Mouse (Mus musculus) retina, adult 2 months (tissue): Measurements from ENCODE around the gene Defb11.
"Not testable (repeated sequence)": the region's sequence is repeated elsewhere in the genome, so short reads cannot be mapped to it uniquely, and the experiment has no call there.

Experiments used
- DNase-seq: peaks from one replicate; pipeline ENCODE4 v3.0.0-alpha.2; 2012; ENCODE audit warnings: low read depth, low spot score

Defb11 gene

DNA sequence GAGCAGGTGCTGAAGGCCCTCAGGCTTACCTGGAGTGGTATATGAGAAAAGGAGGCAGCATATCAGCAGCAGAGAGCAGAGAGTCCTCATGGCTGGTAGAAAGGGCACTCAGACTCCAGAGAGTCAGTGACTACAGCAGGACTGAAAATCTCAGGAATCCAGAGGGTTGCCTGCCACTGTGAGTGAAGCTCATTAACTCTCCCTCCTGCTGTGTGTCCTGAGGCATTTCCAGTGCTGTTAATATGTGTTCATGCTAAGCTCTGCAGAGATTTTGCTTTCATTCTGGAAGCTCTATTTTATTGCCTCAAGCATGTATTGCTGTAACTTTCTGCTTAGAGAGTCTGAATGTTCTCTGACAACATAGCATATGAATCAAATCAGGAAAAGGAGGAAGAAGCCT lies at the start of gene Defb11:
TSS of gene Defb11 (minus strand) at position 123 of the 400 bp plus-strand sequence.
- DNase-seq, result not testable (repeated sequence)

DNA sequence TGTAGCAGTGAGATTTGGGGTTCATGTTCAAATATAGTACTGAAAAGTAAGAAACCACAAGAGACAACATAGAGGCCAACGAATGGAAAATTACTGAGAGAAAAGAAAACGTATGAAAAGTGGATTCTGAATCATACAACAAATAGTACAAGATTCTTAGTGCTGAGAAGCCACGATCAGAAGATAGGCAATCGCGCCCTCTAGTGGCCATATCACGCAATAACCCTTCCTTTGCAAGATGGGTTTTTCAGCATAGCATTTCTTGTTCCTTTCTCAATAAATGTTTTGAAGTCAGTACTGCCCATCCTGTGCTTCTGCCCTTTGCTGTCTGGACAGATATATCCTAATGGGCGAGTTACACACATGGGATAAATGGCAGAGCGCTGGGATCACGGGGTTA lies 49.1 kb upstream of the Defb11 start:
- no peak for DNase-seq

DNA sequence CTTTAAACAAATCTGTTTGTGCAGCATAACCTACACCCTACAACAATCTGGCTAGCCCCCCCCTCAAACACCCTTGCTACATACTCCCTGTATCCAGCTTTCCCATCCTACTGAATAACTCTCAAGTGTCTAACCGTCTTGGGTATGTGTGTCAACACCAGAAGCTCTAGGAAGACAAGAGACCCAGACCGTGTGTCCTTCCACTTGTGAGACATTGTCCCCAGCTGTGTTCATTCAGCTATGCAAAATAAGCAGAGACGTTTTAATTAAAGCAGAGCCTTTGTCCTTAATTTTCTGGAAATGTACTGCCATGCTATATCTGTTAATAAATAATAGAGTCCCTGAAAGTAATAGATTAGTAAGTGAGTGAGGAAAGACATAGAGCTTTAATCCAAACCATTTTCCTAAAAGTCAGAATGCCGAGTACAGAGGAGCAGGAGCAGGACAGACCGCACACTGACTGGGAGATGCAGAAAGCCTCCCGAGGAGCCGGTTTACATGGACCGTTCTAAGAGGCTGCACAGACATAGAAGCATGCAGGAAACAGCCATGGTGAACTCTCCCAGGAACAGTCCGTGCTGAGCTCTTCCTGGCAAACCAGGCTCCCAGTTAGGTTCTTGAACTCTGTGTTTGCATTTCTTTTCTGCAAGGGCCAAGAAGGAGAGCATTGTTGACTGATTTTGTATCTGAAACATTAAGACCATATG lies 41.3 kb upstream of the Defb11 start:
- DNase-seq, result no peak

DNA sequence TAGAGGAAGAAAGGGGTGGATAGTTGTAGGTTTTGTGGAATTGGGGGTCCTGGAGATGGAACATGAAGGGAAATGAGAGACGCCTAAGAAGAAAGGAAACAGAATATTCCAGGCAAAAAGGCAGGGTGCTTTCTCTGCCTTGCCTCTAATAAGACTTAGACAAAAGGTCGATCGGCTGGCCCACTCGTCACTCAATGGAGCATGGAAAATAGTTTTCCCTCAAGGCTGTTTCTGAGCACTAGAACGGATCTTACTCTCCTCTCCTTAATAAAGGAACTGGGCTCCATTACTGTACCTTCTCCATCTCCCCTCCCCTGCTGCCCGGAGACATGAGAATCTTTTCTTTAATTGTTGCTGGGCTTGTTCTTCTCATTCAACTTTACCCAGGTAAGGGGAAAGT lies 40.2 kb upstream of the Defb11 start, which contains the start of gene Defb13:
TSS of gene Defb13 (plus strand) at position 301 of the 400 bp plus-strand sequence.
- no peak for DNase-seq

DNA sequence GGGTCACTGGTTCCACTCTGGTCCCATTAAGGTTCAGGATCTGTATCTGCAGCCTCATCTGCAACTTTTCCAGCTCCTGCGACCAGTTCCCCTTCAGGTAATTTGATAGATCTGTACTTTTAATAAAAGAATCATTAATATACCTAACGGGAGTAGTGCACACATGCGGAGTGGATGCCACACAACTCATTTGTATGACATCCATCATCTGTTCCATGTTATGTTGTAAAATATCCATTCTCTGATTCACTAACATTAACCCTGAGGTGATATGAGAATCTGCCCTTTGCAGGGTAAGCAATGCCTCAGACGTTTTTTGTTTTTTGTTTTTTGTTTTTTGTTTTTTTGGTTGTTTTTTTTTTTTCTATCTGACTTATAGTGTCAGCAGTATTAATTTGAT lies 31.8 kb upstream of the Defb11 start, which contains the start of gene Defb35:
TSS of gene Defb35 (plus strand) at position 301 of the 400 bp plus-strand sequence.
- not testable (repeated sequence) for DNase-seq

DNA sequence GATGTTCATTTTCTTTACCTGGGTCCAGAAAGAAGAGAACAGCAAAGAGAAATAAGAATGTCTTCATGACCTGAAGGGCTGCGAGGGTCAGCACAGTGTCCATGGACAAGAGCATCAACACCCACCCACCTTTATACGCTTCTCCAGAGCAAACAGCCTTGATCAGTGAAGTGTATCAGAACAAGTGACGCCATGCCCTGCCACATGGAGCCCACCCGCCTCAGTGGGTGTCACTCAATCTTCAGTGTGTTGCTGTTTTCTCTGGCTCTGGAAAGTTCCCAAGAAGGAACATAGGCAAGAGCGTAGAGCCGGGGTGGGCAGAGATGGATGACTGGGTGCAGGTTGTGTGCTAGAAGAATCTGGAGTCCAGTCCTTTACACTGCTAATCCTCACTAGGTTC lies 26.4 kb upstream of the Defb11 start, which contains the start of gene Defb15:
TSS of gene Defb15 (minus strand) at position 101 of the 400 bp plus-strand sequence.
- DNase-seq, result no peak

DNA sequence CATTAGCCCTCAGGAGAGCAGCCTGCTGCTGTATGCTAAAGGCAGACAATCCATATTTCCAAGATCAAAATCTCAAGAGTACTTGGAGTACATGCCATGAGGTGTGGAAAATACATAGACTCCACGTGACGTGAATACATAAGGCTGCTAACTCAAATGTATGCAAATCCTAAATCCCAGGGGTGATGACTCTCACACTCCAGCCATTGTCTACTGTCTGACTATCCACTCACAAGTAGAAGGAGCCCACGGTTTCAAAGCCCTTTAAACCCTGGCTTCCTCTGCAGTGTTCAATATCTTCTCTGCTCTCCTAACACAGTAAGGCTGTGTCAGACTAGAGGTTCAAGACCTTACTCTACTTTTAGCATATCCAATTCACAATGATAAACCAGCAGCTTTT lies 24.5 kb upstream of the Defb11 start:
- not testable (repeated sequence) for DNase-seq

DNA sequence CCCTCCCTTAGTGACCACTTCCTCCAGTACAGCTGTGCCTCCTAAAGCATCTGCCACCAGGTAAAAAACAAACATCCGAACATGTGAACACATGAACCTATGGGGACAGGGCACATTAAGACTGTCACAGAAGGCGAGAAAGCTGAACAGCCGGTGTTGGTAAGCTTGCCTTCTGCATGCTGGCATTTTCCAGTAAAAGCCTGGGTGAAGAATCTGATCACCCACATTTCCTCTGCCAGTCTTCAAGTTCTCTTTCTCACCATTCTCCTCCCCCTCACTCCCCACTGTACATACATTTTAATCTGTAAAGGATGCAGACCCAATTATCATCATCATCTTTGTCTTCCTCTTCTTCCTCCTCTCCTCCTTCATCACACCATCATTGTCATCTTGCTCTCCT lies 9.4 kb upstream of the Defb11 start:
- DNase-seq, result no peak

DNA sequence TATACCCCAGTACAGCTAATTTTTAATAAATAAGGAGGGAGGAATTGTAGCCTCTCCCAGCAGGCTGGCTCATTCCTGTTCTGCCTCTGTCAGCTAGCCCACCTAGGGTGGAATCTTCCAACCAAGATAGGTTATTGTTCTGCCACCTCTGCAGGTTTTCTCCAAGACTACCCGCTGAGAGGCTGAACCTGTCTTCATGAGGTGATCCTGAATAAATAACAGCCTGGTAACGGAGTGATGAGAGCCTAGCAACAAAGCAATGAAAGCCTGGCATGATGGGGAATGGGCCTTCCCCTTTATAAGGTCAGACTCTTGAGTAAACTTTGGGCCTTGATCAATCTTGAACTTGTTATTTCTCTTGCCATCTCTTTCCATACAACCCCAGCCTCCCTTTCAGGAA lies 6.3 kb upstream of the Defb11 start:
- no peak for DNase-seq

DNA sequence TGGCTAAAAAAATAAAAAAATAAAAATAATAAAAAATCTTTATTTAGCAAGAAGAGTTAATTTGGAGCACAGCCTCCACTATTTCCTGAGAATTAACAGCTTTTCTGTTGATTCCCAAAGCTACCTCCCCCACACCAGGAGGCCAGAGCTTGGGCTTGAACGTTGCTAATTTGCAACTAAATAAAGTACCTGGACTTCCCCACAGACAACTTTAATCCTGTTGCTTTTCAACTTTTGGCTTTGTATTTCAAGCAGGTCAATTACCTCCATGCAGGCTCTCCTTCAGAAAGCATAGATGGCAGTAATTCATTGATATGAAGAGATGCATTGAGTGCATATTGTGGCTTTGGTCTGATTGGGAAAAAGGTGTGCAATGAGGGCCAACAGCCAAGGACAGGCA lies 5.7 kb upstream of the Defb11 start:
- DNase-seq, result no peak

DNA sequence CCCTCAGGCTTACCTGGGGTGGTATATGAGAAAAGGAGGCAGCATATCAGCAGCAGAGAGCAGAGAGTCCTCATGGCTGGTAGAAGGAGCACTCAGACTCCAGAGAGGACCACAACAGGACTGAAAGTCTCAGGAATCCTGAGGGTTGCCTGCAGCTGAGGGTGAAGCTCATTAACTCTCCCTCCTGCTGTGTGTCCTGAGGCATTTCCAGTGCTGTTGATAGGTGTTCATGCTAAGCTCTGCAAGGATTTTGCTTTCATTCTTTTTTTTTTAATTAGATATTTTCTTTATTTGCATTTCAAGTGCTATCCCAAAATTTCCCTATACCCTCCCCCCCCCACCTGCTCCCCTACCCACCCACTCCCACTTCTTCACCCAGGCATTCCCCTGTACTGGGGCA lies 20.9 kb downstream of the Defb11 start, which contains the start of gene Defb9:
TSS of gene Defb9 (minus strand) at position 101 of the 400 bp plus-strand sequence.
- not testable (repeated sequence) for DNase-seq

DNA sequence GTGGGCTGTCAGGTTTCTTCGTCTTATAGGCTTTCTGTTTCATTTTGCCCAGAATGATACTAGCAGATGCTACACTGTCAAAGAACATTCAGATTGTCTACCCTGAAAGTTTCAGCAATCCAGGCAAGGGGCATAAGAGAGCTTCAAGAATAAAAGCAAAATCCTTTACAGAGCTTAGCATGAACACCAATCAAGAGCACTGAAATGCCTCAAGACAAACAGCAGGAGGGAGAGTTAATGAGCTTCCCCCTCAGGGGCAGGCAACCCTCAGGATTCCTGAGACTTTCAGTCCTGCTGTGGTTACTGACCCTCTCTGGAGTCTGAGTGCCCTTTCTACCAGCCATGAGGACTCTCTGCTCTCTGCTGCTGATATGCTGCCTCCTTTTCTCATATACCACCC lies 47.6 kb downstream of the Defb11 start, which contains the start of gene Defb10:
TSS of gene Defb10 (plus strand) at position 316 of the 400 bp plus-strand sequence.
- not testable (repeated sequence) for DNase-seq
